Mouse (Mus musculus) layer of hippocampus, postnatal 25 days (tissue): ENCODE results near the gene Sox5. TPM values are rescaled to one million over a fixed set of nuclear protein-coding genes. Genes with fewer than 3 reads are reported as not detected.

ENCODE experiments used
- DNase-seq, 2 experiments: peaks; one replicate each; pipeline ENCODE4 v3.0.0; 2022; ENCODE audit warnings: mixed read lengths in 2 of 2, low spot score in 1 of 2; ENCODE audit errors: extremely low spot score in 1 of 2
- total RNA-seq, 2 experiments: library from RNA; stranded (reverse); gene quantifications; 2 replicates each; pipeline ENCODE4 v1.2.3; 2021

The Sox5 gene
- total RNA-seq, 2 experiments from 2014 or later, result 31.4 to 38.6 TPM

DNA sequence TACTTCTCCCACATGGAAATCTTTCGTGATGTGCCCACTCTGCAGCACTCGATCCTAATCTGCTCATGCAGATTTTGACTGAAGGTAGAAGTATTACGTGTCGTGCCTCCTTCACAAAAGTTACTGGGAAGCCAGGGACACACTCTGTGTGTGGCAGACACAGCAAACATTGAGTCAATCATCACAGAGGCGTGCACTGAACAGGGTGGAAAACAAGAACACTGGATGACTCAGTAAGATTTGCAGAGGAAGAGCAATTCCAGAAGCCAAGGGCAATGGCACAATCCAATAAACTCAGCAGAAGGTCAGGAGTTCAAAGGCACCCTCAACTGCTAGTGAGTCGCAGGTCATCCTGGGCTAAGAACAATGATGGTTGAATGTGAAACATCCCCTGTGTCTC is 430.7 kb downstream of the Sox5 start:
- DNase-seq, result no peak

- peak; percentile 11 to 25 for DNase-seq
Measured at GRCm38 (mm10) chr6:144343338-144343737, 438.4 kb downstream of the Sox5 start.

DNA sequence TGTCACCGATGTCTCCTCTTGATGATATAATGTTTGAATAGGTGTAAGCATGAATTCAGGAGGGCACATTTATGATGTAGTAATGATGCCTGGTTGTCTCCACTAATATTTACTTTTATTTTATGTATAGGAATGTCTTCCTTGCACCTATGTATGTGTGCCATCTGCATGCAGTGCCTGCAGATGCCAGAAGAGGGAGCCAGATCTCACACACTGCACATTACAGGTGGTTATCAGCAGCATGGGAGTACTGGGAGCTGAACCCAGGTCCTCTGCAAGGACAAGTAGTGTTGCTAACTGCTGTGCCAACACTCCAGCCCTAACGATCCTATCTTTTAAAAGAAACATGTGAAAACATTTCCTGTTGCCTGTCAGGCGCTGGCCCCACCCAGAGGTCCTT is 442.2 kb downstream of the Sox5 start:
- no peak for DNase-seq

DNA sequence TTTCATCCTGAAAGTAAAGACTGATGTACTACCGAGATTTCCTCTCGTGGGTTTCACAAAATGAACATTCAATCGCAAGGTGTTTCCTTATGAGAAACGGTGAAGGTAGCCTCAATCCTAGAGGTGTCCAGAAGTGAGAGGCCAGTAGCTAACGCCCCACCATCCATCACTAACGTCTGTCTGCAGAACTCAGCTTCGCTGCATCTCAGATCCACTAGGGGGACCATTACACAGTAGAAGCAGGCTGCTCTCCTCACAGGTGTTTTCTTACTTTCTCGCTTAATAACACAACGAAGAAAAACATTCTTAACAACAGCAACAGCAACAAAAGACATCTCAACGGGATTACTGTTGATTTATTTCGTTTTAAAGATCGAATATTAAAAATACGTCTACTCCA is 442.8 kb downstream of the Sox5 start:
- DNase-seq, result peak in 1 of 2 experiments; percentile 16

- no peak for DNase-seq
Measured at GRCm38 (mm10) chr6:144338221-144338620, 443.6 kb downstream of the Sox5 start.

GRCm38 (mm10) chr6:144337436-144337969 is 444.3 kb downstream of the Sox5 start:
- DNase-seq, result no peak

DNA sequence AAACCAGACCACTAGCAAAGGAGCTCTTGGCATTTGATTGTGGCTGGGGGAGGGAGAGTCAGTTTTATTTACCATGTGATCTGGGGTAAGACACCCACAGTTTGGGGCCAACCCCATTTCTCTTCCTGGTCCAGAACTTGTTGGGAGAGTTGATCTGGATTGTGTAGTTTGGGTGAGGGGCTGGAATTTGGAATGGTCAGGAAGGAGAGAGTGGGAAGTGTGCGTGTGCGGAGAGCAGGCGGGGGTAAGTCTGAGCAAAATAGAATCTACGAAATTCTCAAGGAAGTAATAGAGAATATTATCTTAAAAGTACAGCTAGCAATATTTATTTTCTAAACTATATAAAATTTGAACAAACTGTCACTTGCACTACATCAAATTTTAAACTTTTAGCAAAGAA is 445.0 kb downstream of the Sox5 start:
- DNase-seq, result no peak

- DNase-seq, result no peak
Measured at GRCm38 (mm10) chr6:144333146-144333545, 448.6 kb downstream of the Sox5 start.

DNA sequence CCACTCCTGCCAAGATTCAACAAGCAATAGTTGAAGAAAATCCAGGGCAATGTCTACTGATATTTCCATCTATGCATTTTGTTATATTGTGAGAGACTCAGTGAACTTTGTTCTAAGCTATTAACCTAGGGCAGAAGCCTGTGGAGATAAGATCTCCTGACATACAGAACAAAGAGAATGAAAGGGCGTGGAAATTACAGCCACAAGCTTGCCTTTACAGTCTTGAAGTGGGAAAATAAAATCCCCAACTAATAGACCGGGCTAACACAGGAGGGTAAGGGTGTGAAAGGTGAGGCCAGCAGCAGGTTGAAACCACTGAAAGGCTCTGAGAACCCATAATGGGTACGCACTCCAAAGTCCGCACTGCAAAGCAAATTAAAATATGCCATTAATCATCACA is 449.8 kb downstream of the Sox5 start:
- DNase-seq, result no peak

GRCm38 (mm10) chr6:144329311-144329930 is 452.4 kb downstream of the Sox5 start:
- no peak for DNase-seq

DNA sequence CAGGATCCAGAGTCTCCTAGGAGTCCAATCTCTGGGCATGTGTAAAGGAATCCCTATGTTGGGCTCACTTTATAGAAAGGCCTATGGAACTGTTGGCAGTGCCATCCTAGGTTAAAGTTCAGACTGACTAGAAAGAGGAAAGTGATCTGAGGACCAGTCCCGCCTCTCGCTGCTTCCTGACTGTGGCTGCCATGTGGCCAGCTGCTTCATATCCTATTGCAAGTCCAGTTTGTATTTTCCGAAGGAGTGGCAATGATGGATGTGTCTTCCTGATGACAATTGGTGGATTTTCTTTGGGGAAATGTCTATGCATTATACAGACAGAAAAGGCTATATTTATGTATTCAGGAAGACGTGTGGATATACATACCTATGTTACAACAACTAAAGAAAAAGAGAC is 453.0 kb downstream of the Sox5 start:
- no peak for DNase-seq

DNA sequence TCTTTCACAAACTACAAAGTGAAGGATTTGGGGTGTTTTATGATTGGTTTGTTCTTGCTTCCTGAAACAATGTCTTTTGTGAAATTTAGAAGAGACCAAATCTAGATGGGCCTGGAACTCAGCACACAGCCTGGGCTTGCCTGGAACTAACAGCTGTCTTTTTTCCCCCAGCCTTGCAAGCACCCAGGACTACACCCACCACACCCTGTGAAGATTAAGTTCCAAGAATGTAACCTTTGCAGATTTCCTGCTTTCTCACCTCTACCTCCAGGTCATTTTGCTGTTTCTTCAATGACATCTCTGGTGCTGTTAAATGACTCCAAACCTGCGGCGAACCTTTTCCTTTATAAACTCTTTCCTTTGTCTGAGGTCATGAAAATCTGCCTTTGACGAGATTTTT is 455.0 kb downstream of the Sox5 start:
- no peak for DNase-seq

GRCm38 (mm10) chr6:144323372-144323771 is 458.4 kb downstream of the Sox5 start:
- DNase-seq, result no peak

DNA sequence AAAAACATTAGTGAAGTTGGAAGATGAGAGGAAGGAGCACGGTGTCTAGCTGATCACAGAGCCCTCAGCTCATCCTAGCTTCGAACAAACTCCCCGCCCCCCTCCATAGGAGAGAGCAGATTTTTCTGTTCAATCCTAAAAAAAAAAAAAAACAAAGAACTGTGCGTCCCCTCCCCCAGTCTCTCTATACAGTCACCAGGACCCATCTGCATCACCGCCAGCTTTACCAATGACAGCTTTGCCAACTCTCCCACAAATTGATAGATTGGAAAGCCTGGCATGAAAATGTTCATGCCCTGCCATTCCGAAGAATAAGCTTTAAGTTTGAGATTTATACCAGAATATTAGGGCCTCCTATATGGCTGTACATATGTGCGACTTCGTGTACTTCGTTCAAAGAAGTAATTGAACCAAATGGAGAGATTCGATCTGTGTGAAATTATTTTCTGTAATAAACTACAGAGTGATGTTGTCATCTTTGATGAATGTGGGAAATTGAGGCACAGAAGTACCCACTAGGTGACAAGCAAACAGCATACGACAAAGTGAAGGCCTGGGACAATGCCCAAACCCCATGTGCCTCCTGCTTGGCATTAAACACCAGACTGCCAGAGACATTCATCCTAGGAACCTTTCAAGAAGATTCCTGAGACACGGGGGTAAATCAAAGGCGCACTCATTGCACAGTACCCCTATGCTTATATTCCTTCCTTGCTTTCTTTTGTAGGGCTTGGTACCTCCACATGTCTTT is 459.3 kb downstream of the Sox5 start:
- DNase-seq, result no peak

- no peak for DNase-seq
Measured at GRCm38 (mm10) chr6:144320327-144320726, 461.4 kb downstream of the Sox5 start.

GRCm38 (mm10) chr6:144319717-144320116 is 462.1 kb downstream of the Sox5 start:
- no peak for DNase-seq

DNA sequence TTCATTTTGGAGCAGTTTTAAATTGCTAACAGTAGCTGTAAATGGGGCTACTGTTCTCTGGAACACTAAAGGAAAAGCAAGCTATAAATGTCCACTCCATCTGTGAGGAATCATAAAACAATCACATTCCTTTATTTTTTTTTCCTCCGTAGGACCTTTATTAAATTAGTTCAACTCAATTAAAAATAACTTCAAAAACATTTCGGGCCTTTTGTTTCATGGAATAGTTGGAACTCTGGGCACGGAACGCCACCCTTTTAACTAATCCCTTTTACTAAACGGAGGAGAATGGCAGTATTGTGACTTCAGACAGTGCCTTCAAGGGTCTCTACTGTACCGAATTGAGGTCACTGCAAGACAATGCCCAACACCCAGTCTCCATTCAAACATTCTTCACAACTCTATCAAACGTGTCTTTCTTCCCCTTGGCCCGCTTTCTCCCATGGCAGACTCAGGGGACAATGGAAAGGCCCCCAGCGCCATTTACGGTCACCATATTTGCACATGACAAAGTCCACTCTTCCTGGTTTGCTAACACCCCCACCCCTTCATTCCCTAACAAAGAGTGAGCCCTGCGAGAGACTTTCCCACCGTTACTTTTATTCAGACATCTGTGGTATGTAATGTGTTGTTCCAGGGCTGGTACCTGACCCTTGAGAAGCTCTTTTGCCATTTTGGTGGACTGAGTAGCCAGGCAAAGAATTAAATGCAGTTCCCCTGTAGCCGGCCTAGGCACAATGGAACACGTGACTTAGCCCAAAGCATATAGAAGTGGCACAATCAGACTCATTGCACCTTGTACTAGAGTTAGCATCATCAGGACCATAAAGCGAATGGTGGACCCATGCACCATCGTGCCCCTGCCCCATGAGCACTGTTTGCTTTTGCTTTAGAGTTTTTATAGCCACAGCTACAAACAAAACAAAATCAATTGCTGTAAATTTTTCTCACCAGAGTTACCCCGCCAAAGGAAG is 468.7 kb downstream of the Sox5 start:
- DNase-seq, result no peak

GRCm38 (mm10) chr6:144312282-144312780 is 469.4 kb downstream of the Sox5 start:
- DNase-seq, result no peak

DNA sequence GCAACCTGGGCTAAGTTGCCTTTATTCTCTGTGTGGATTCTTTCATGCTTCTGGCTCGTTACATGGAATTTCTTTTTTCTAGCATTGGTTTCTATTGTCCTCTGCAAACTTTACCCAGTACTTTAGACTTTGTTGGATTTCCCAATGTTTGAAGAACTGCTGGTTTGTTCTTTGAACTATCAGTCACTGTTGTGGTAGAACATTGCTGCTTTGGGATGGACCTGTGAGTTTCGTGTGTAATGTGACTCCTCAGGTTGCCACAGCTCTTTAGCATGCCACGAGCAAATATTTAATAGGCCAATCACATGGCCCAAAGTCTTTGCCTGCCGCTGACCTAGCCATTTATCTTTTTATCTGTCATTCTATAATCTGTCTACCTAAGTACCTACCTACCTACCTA is 470.0 kb downstream of the Sox5 start:
- no peak for DNase-seq

GRCm38 (mm10) chr6:144309171-144309570 is 472.6 kb downstream of the Sox5 start:
- DNase-seq, result no peak
